ENCODE assay signal across 8 mouse cellular contexts in genomic region chr2:173183836-173184460, GRCm38 (mm10). TPM values are rescaled to one million over a fixed set of nuclear protein-coding genes. Genes with fewer than 3 reads are reported as not detected.
DNase-seq lines count a peak whose midpoint lies in the region; ATAC-seq lines count a peak whose summit lies in the region.

No protein-coding gene starts in this region.

- H3K4me2 ChIP-seq in forebrain, embryonic 15.5 days (replicated peaks), result no peak overlapping the region
- H3K4me2 ChIP-seq in midbrain, embryonic 12.5 days (replicated peaks), result no peak overlapping the region

- H3K36me3 ChIP-seq in forebrain, embryonic 10.5 days (replicated peaks), result no peaks in the 10 kb centered on the region
- no peaks in the 10 kb centered on the region for H3K36me3 ChIP-seq in forebrain, embryonic 15.5 days
- no peaks in the 10 kb centered on the region for H3K36me3 ChIP-seq in midbrain, embryonic 12.5 days
- no peaks in the 10 kb centered on the region for H3K36me3 ChIP-seq in splenic B cell, adult 2 months (ENCODE audit: control insufficient read depth, insufficient read depth, low read length, poor library complexity, severe bottlenecking)

- H3K27me3 ChIP-seq in forebrain, embryonic 10.5 days (ENCODE audit: poor library complexity, severe bottlenecking), result peaks cover 28% of the 10 kb centered on the region
- no peaks in the 10 kb centered on the region for H3K27me3 ChIP-seq in forebrain, embryonic 15.5 days
- H3K27me3 ChIP-seq in midbrain, embryonic 12.5 days, result peaks cover 36% of the 10 kb centered on the region
- H3K27me3 ChIP-seq in splenic B cell, adult 2 months (ENCODE audit: control insufficient read depth, insufficient read depth, low read length, poor library complexity, severe bottlenecking), result no peaks in the 10 kb centered on the region

- peaks cover 9% of the 10 kb centered on the region for H3K4me1 ChIP-seq in forebrain, embryonic 10.5 days
- H3K4me1 ChIP-seq in forebrain, embryonic 15.5 days, result no peaks in the 10 kb centered on the region
- peaks cover 3% of the 10 kb centered on the region; the same call in 1 of the 2 replicates for H3K4me1 ChIP-seq in midbrain, embryonic 12.5 days

- H3K4me3 ChIP-seq in forebrain, embryonic 10.5 days, result no peak overlapping the region
- H3K4me3 ChIP-seq in forebrain, embryonic 15.5 days, result no peak overlapping the region
- H3K4me3 ChIP-seq in midbrain, embryonic 12.5 days, result no peak overlapping the region

- no peak; the same call in 1 of the 2 replicates for ATAC-seq in forebrain, embryonic 15.5 days (replicated peaks)
- ATAC-seq in midbrain, embryonic 12.5 days (ENCODE audit: low FRiP score, low read depth), result peak; percentile 17; the same call in 1 of the 2 replicates

- 11% methylated on average over 8 of the region's 8 CpGs for WGBS in forebrain, embryonic 10.5 days
- 13% methylated on average over 8 of the region's 8 CpGs for WGBS in forebrain, embryonic 15.5 days
- WGBS in midbrain, embryonic 12.5 days, result 10% methylated on average over 8 of the region's 8 CpGs

- DNase-seq in forebrain, embryonic 10.5 days (ENCODE audit: extremely low spot score, low spot score), result peak; percentile 77
- DNase-seq in ES-CJ7 (ENCODE audit: low read depth, low spot score), result peak; percentile 54
- DNase-seq in embryo, embryonic 11 days, result peak; percentile 77
- DNase-seq in heart, postnatal 10 days, result peak; percentile 63 to 82
- peak; percentile 59 to 87 for DNase-seq in layer of hippocampus, postnatal 25 days (ENCODE audit: extremely low spot score in 1 of 2, low spot score in 1 of 2)
- DNase-seq in splenic B cell, adult 2 months (ENCODE audit: low read depth, low spot score), result peak; percentile 72

- no peaks in the 10 kb centered on the region for H3K9me3 ChIP-seq in forebrain, embryonic 10.5 days
- H3K9me3 ChIP-seq in forebrain, embryonic 15.5 days, result no peaks in the 10 kb centered on the region
- no peaks in the 10 kb centered on the region for H3K9me3 ChIP-seq in midbrain, embryonic 12.5 days

- H3K9ac ChIP-seq in forebrain, embryonic 15.5 days (replicated peaks), result no peak overlapping the region
- no peak overlapping the region for H3K9ac ChIP-seq in midbrain, embryonic 12.5 days (replicated peaks)

- intact Hi-C loops in heart, postnatal 10 days (cut with DNase I), result loop anchor here (1.0 to 10.0 kb wide), 4 partner anchors 19 to 1721 kb away; partner anchors contain the start of gene Gnas

- H3K27ac ChIP-seq in forebrain, embryonic 10.5 days, result no peak overlapping the region
- no peak overlapping the region for H3K27ac ChIP-seq in forebrain, embryonic 15.5 days (replicated peaks)
- no peak overlapping the region for H3K27ac ChIP-seq in midbrain, embryonic 12.5 days (replicated peaks)

RNA-seq across cellular contexts. Expression of gene Pck1, which starts 31.1 kb away (rescaled TPM):
- not detected in 2 replicates for polyA plus RNA-seq in forebrain, embryonic 10.5 days (2016; fragmentation: Nextera tagmentation; extraction: Ambion mirVana)
- polyA plus RNA-seq in forebrain, embryonic 15.5 days (2015; fragmentation: Nextera tagmentation; extraction: Ambion mirVana), result not detected in 2 replicates
- 10 to 100 TPM; 24.1 to 85.1 TPM for total RNA-seq in heart, postnatal 10 days (2021)
- not detected for total RNA-seq in layer of hippocampus, postnatal 25 days (2021)
- polyA plus RNA-seq in midbrain, embryonic 12.5 days (2016; fragmentation: Nextera tagmentation; extraction: Ambion mirVana), result not detected in 2 replicates

RNA-seq across cellular contexts. Expression of gene Zbp1, which starts 34.8 kb away (rescaled TPM):
- not detected in 2 replicates for polyA plus RNA-seq in forebrain, embryonic 10.5 days (2016; fragmentation: Nextera tagmentation; extraction: Ambion mirVana)
- 0.11 and 0.23 TPM in 2 replicates for polyA plus RNA-seq in forebrain, embryonic 15.5 days (2015; fragmentation: Nextera tagmentation; extraction: Ambion mirVana)
- under 1 TPM; 0.25 to 0.41 TPM for total RNA-seq in heart, postnatal 10 days (2021)
- not detected for total RNA-seq in layer of hippocampus, postnatal 25 days (2021)
- polyA plus RNA-seq in midbrain, embryonic 12.5 days (2016; fragmentation: Nextera tagmentation; extraction: Ambion mirVana), result 0.63 and 0.80 TPM in 2 replicates
